Mouse (Mus musculus) CH12.LX (cell line): ENCODE results near the gene Bud13. TPM values are rescaled to one million over a fixed set of nuclear protein-coding genes. Genes with fewer than 3 reads are reported as not detected.

Experiments used
- polyA plus RNA-seq: library from polyadenylated mRNA; unstranded; fragments of >175 nt; gene quantifications from 2 replicates; pipeline ENCODE4 v1.2.1, GENCODE M21; 2012; ENCODE audit warnings: low read depth; ENCODE audit not compliant: insufficient read length
- total RNA-seq, 2 experiments: library from RNA; depleted of rRNA; stranded (reverse); fragments of 300-350 nt in 1 of 2; fragments of >200 nt in 1 of 2; gene quantifications; 2 replicates each; pipeline ENCODE4 v1.2.3; 2012 to 2014

The Bud13 gene
- total and polyA plus RNA-seq, 3 experiments: 14.4 to 32.5 (median 15.9) TPM

Other genes with a start within 250 kb of the Bud13 start
- gene Apoa1, start 54.4 kb upstream of the Bud13 start, total RNA-seq (2012; rRNA removed): not detected in 2 replicates
- not detected in 2 replicates for gene Apoa1, start 54.4 kb upstream of the Bud13 start, total RNA-seq (2014; rRNA removed)
- gene Apoa1, start 54.4 kb upstream of the Bud13 start, polyA plus RNA-seq: not detected in 2 replicates
- not detected in 2 replicates for gene Apoc3, start 47.4 kb upstream of the Bud13 start, total RNA-seq (2012; rRNA removed)
- gene Apoc3, start 47.4 kb upstream of the Bud13 start, total RNA-seq (2014; rRNA removed): not detected in 2 replicates
- not detected in 2 replicates for gene Apoc3, start 47.4 kb upstream of the Bud13 start, polyA plus RNA-seq
- gene Apoa4, start 42.3 kb upstream of the Bud13 start, total RNA-seq (2012; rRNA removed): not detected in 2 replicates
- not detected in 2 replicates for gene Apoa4, start 42.3 kb upstream of the Bud13 start, total RNA-seq (2014; rRNA removed)
- gene Apoa4, start 42.3 kb upstream of the Bud13 start, polyA plus RNA-seq: not detected in 2 replicates
- gene Apoa5, start 14.4 kb upstream of the Bud13 start, total RNA-seq (2012; rRNA removed): 0.08 TPM in 1 of 2 replicates, not detected in the other
- gene Apoa5, start 14.4 kb upstream of the Bud13 start, total RNA-seq (2014; rRNA removed): not detected in 2 replicates
- not detected in 2 replicates for gene Apoa5, start 14.4 kb upstream of the Bud13 start, polyA plus RNA-seq
- 46.0 and 57.2 TPM in 2 replicates for gene Zpr1, start 9.9 kb upstream of the Bud13 start, total RNA-seq (2012; rRNA removed)
- 65.7 and 66.8 TPM in 2 replicates for gene Zpr1, start 9.9 kb upstream of the Bud13 start, total RNA-seq (2014; rRNA removed)
- 108 and 111 TPM in 2 replicates for gene Zpr1, start 9.9 kb upstream of the Bud13 start, polyA plus RNA-seq
- not detected in 2 replicates for gene 4931429L15Rik, start 37.0 kb downstream of the Bud13 start, total RNA-seq (2012; rRNA removed)
- not detected in 2 replicates for gene 4931429L15Rik, start 37.0 kb downstream of the Bud13 start, total RNA-seq (2014; rRNA removed)
- gene 4931429L15Rik, start 37.0 kb downstream of the Bud13 start, polyA plus RNA-seq: not detected in 2 replicates